Mouse (Mus musculus) hindbrain, embryonic 14.5 days (tissue): ENCODE measurements around the gene Zpbp2. TPM values are rescaled to one million over a fixed set of nuclear protein-coding genes. Genes with fewer than 3 reads are reported as not detected.

ENCODE experiments used
- ATAC-seq: fragments of 200-750 bp; cut with Nextera tagmentation; 2 replicates; pipeline ENCODE4 v1.8.0; 2017; ENCODE audit warnings: moderate number of reproducible peaks, mild to moderate bottlenecking, moderate TSS enrichment, moderate library complexity; ENCODE audit not compliant: low FRiP score
- DNase-seq: peaks from one replicate; pipeline ENCODE4 v3.0.0-alpha.2; 2015; ENCODE audit warnings: low spot score
- H3K27ac ChIP-seq: fragments of 300-500 bp; sonication (generic); 2 replicates; pipeline ENCODE4 v1.5.1; 2014; ENCODE audit warnings: mild to moderate bottlenecking, moderate library complexity
- H3K27me3 ChIP-seq: fragments of 300-500 bp; sonication (generic); 2 replicates; pipeline ENCODE4 v1.6.1; 2014; ENCODE audit warnings: mild to moderate bottlenecking, low read length, mixed read lengths; ENCODE audit not compliant: control insufficient read depth, insufficient read depth
- H3K36me3 ChIP-seq: fragments of 300-500 bp; sonication (generic); replicated peaks from 2 replicates; pipeline ENCODE4 v1.6.1; 2014; ENCODE audit not compliant: control insufficient read depth, insufficient read depth
- H3K4me1 ChIP-seq: fragments of 300-500 bp; sonication (generic); replicated peaks from 2 replicates; pipeline ENCODE4 v1.6.1; 2014; ENCODE audit warnings: antibody characterized with exemption, low read length, mixed read lengths; ENCODE audit not compliant: control insufficient read depth, insufficient read depth
- H3K4me2 ChIP-seq: fragments of 300-500 bp; sonication (generic); replicated peaks from 2 replicates; pipeline ENCODE4 v1.6.1; 2014; ENCODE audit warnings: mild to moderate bottlenecking, moderate library complexity
- H3K4me3 ChIP-seq: fragments of 300-500 bp; sonication (generic); replicated peaks from 2 replicates; pipeline ENCODE4 v1.5.1; 2014; ENCODE audit warnings: mild to moderate bottlenecking, low read length
- H3K9ac ChIP-seq: fragments of 300-500 bp; sonication (generic); 2 replicates; pipeline ENCODE4 v1.6.1; 2014
- H3K9me3 ChIP-seq: fragments of 300-500 bp; sonication (generic); 2 replicates; pipeline ENCODE4 v1.6.1; 2016; ENCODE audit warnings: low read length; ENCODE audit not compliant: control insufficient read depth
- WGBS: fragments of 180-500 bp; shearing (Covaris S2); extraction: QIAGEN DNeasy Blood & Tissue Kit; methylation state at CpG from one replicate; pipeline ENCODE4 v1.1.7; 2014; 5-methylcytosine and 5-hydroxymethylcytosine counted together
- polyA plus RNA-seq: library from polyadenylated mRNA; unstranded; fragments of >200 nt; fragmentation: Nextera tagmentation; extraction: Ambion mirVana; gene quantifications from 2 replicates; pipeline ENCODE4 v1.2.1, GENCODE M21; 2014

The Zpbp2 gene
- polyA plus RNA-seq, 1 experiment from 2014 or later: not detected

- H3K27ac ChIP-seq: peak overlapping the region; percentile 90; the same call in 1 of the 2 replicates
- H3K4me2 ChIP-seq: peak overlapping the region; percentile 79
- H3K36me3 ChIP-seq: no peaks in the 10 kb centered on the region
- H3K9me3 ChIP-seq: no peaks in the 10 kb centered on the region
- no peak for DNase-seq
- peak overlapping the region; percentile 80 for H3K4me3 ChIP-seq
- H3K9ac ChIP-seq: peak overlapping the region; percentile 70
- ATAC-seq: no peak
- WGBS: 20% methylated on average over 20 of the region's 20 CpGs
- peaks cover 4% of the 10 kb centered on the region for H3K4me1 ChIP-seq
- peaks cover 50% of the 10 kb centered on the region for H3K27me3 ChIP-seq
Observed at GRCm38 (mm10) chr11:98550311-98550974, 454 bp upstream of the Zpbp2 start.

- DNase-seq (no peak), ATAC-seq (no peak)
- Histone ChIP-seq H3K4me2 (no peak overlapping the region), H3K27me3 (peaks cover 15% of the 10 kb centered on the region), H3K27ac (no peak overlapping the region), H3K9ac (no peak overlapping the region), H3K4me3 (no peak overlapping the region), H3K36me3 (no peaks in the 10 kb centered on the region), H3K9me3 (no peaks in the 10 kb centered on the region), H3K4me1 (no peaks in the 10 kb centered on the region)
- WGBS: 85% methylated on average over 4 of the region's 4 CpGs
Observed at GRCm38 (mm10) chr11:98553966-98554365, 3.1 kb downstream of the Zpbp2 start.

- 60% methylated on average over 12 of the region's 12 CpGs for WGBS
- no peaks in the 10 kb centered on the region for H3K4me1 ChIP-seq
- no peak for ATAC-seq
Observed at GRCm38 (mm10) chr11:98555124-98555700, 4.3 kb downstream of the Zpbp2 start.

GRCm38 (mm10) chr11:98560942-98561341 is 10.0 kb downstream of the Zpbp2 start:
- WGBS: 42% methylated on average over 7 of the region's 7 CpGs

More at GRCm38 (mm10) chr11:98555124-98555700, 4.3 kb downstream of the Zpbp2 start:
- H3K27ac ChIP-seq: no peak overlapping the region
- H3K4me2 ChIP-seq: no peak overlapping the region
- H3K9ac ChIP-seq: no peak overlapping the region
- no peaks in the 10 kb centered on the region for H3K36me3 ChIP-seq
- peaks cover 3% of the 10 kb centered on the region for H3K27me3 ChIP-seq
- no peak for DNase-seq
- H3K4me3 ChIP-seq: no peak overlapping the region
- no peaks in the 10 kb centered on the region for H3K9me3 ChIP-seq

GRCm38 (mm10) chr11:98563025-98563424 is 12.1 kb downstream of the Zpbp2 start:
- Histone ChIP-seq H3K4me2 (no peak overlapping the region), H3K9me3 (no peaks in the 10 kb centered on the region), H3K36me3 (no peaks in the 10 kb centered on the region), H3K4me3 (no peak overlapping the region), H3K27me3 (no peaks in the 10 kb centered on the region), H3K27ac (no peak overlapping the region), H3K9ac (no peak overlapping the region), H3K4me1 (no peaks in the 10 kb centered on the region)
- no peak for DNase-seq
- WGBS: 92% methylated on average over 3 of the region's 3 CpGs
- ATAC-seq: no peak

More at GRCm38 (mm10) chr11:98560942-98561341, 10.0 kb downstream of the Zpbp2 start:
- Histone ChIP-seq H3K27ac (no peak overlapping the region), H3K36me3 (no peaks in the 10 kb centered on the region), H3K27me3 (no peaks in the 10 kb centered on the region), H3K9me3 (no peaks in the 10 kb centered on the region), H3K4me1 (no peaks in the 10 kb centered on the region), H3K9ac (no peak overlapping the region), H3K4me2 (no peak overlapping the region), H3K4me3 (no peak overlapping the region)
- ATAC-seq (no peak), DNase-seq (no peak)

- H3K9me3 ChIP-seq: no peaks in the 10 kb centered on the region
- no peaks in the 10 kb centered on the region for H3K4me1 ChIP-seq
- H3K9ac ChIP-seq: no peak overlapping the region
- ATAC-seq (no peak), DNase-seq (no peak)
- H3K27me3 ChIP-seq: no peaks in the 10 kb centered on the region
- 76% methylated on average over 13 of the region's 13 CpGs for WGBS
- H3K4me2 ChIP-seq: no peak overlapping the region
- H3K27ac ChIP-seq: no peak overlapping the region
- no peak overlapping the region for H3K4me3 ChIP-seq
- H3K36me3 ChIP-seq: no peaks in the 10 kb centered on the region
Observed at GRCm38 (mm10) chr11:98563921-98564414, 13.1 kb downstream of the Zpbp2 start.

- Histone ChIP-seq H3K4me1 (no peaks in the 10 kb centered on the region), H3K36me3 (no peaks in the 10 kb centered on the region), H3K4me3 (no peak overlapping the region), H3K9me3 (no peaks in the 10 kb centered on the region), H3K9ac (no peak overlapping the region), H3K27ac (no peak overlapping the region), H3K4me2 (no peak overlapping the region), H3K27me3 (no peaks in the 10 kb centered on the region)
- DNase-seq: no peak
- 87% methylated on average over 8 of the region's 8 CpGs for WGBS
- ATAC-seq: no peak
Observed at GRCm38 (mm10) chr11:98568326-98568725, 17.4 kb downstream of the Zpbp2 start.

- no peak overlapping the region for H3K4me3 ChIP-seq
- no peaks in the 10 kb centered on the region for H3K4me1 ChIP-seq
- H3K9ac ChIP-seq: no peak overlapping the region
- no peaks in the 10 kb centered on the region for H3K27me3 ChIP-seq
- H3K27ac ChIP-seq: no peak overlapping the region
- H3K36me3 ChIP-seq: no peaks in the 10 kb centered on the region
- no peak overlapping the region for H3K4me2 ChIP-seq
- WGBS: 77% methylated on average over 6 of the region's 6 CpGs
- DNase-seq: no peak
- ATAC-seq: no peak
- H3K9me3 ChIP-seq: no peaks in the 10 kb centered on the region
Observed at GRCm38 (mm10) chr11:98569461-98569860, 18.6 kb downstream of the Zpbp2 start.

GRCm38 (mm10) chr11:98577776-98578175 is 26.9 kb downstream of the Zpbp2 start:
- 78% methylated on average over 5 of the region's 5 CpGs for WGBS
- Histone ChIP-seq H3K4me1 (no peaks in the 10 kb centered on the region), H3K9ac (no peak overlapping the region)

More at GRCm38 (mm10) chr11:98577776-98578175, 26.9 kb downstream of the Zpbp2 start:
- Histone ChIP-seq H3K36me3 (peaks cover 20% of the 10 kb centered on the region), H3K27me3 (no peaks in the 10 kb centered on the region), H3K4me3 (no peak overlapping the region), H3K9me3 (no peaks in the 10 kb centered on the region), H3K4me2 (no peak overlapping the region), H3K27ac (no peak overlapping the region)
- no peak for DNase-seq
- ATAC-seq: no peak
